Mouse (Mus musculus) lung, postnatal 0 days (tissue): ENCODE results near the gene Agxt.

ENCODE experiments used
- CTCF ChIP-seq: IDR thresholded peaks from 2 replicates; pipeline ENCODE4 v1.5.1; 2016; ENCODE audit warnings: antibody characterized with exemption, mild to moderate bottlenecking
- EP300 ChIP-seq: IDR thresholded peaks from 2 replicates; pipeline ENCODE4 v1.6.1; 2016; ENCODE audit warnings: antibody characterized with exemption, mild to moderate bottlenecking, control low read depth

DNA sequence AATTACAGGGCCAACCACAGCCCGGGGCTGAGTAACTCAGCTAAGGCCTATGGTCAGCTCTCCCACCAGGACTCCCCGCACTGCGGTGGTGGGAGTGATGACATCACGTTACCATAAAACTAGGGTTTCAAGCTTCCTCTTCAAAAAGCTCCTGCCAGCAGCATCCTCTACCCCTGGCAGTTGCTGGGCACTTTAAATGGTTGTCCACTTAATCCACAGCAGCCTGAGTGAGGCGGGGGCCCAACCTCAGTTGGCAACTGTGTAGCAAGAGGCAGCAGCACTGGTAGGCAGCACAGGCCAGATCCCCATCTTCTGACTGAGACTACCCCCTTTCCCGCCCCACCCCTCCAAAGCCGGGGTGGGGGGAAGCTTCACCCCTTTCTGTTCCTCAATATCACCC lies 32.3 kb upstream of the Agxt start:
- no peak for TF ChIP-seq CTCF
- no peak for TF ChIP-seq EP300
